Mouse (Mus musculus) megakaryocyte, embryonic 14.5 days (primary cell): ENCODE results near the gene Prkg2. TPM values are rescaled to one million over a fixed set of nuclear protein-coding genes. Genes with fewer than 3 reads are reported as not detected.

Experiments used
- H3K27me3 ChIP-seq: replicated peaks from 2 replicates; pipeline ENCODE3; 2012; ENCODE audit warnings: inconsistent platforms
- H3K36me3 ChIP-seq: replicated peaks from 2 replicates; pipeline ENCODE3; 2012; ENCODE audit warnings: low read length, inconsistent platforms, mixed read lengths
- H3K4me1 ChIP-seq: 2 replicates; pipeline ENCODE4 v1.6.1; 2012; ENCODE audit warnings: inconsistent platforms
- H3K4me3 ChIP-seq: replicated peaks from 2 replicates; pipeline ENCODE3; 2012; ENCODE audit warnings: moderate library complexity, mild to moderate bottlenecking, inconsistent platforms
- H3K9me3 ChIP-seq: 2 replicates; pipeline ENCODE4 v1.6.1; 2012; ENCODE audit warnings: inconsistent platforms
- FLI1 ChIP-seq: IDR thresholded peaks from 2 replicates; pipeline ENCODE4 v1.6.1; 2012; ENCODE audit warnings: low read length, inconsistent platforms, mixed read lengths
- GATA1 ChIP-seq: IDR thresholded peaks from 3 replicates; pipeline ENCODE4 v1.6.1; 2012; ENCODE audit warnings: mixed read lengths, low read length, inconsistent platforms, borderline replicate concordance
- polyA plus RNA-seq: library from polyadenylated mRNA; stranded (reverse); fragments of >175 nt; gene quantifications from 2 replicates; pipeline ENCODE4 v1.2.3, GENCODE M21; 2012; ENCODE audit warnings: low replicate concordance; ENCODE audit not compliant: insufficient read depth

Gene Prkg2
- polyA plus RNA-seq, 1 experiment = not detected

GRCm38 (mm10) chr5:99019709-99020108 is 17.4 kb downstream of the Prkg2 start:
- Histone ChIP-seq H3K4me1 (no peaks in the 10 kb centered on the region), H3K36me3 (no peaks in the 10 kb centered on the region), H3K4me3 (no peak overlapping the region), H3K27me3 (no peaks in the 10 kb centered on the region), H3K9me3 (peaks cover 9% of the 10 kb centered on the region; the same call in 1 of the 2 replicates)
- TF ChIP-seq GATA1 = no peak
- TF ChIP-seq FLI1 = no peak

- no peaks in the 10 kb centered on the region for H3K36me3 ChIP-seq
- no peak overlapping the region for H3K4me3 ChIP-seq
- H3K4me1 ChIP-seq = no peaks in the 10 kb centered on the region
- no peak for TF ChIP-seq FLI1
- no peak for TF ChIP-seq GATA1
- H3K9me3 ChIP-seq = no peaks in the 10 kb centered on the region
- H3K27me3 ChIP-seq = no peaks in the 10 kb centered on the region
Measured at GRCm38 (mm10) chr5:99015140-99015539, 22.0 kb downstream of the Prkg2 start.

- Histone ChIP-seq H3K4me3 (no peak overlapping the region), H3K27me3 (no peaks in the 10 kb centered on the region), H3K9me3 (no peaks in the 10 kb centered on the region), H3K36me3 (no peaks in the 10 kb centered on the region), H3K4me1 (no peaks in the 10 kb centered on the region)
- no peak for TF ChIP-seq GATA1
- TF ChIP-seq FLI1 = no peak
Measured at GRCm38 (mm10) chr5:99010448-99011151, 26.6 kb downstream of the Prkg2 start.

DNA sequence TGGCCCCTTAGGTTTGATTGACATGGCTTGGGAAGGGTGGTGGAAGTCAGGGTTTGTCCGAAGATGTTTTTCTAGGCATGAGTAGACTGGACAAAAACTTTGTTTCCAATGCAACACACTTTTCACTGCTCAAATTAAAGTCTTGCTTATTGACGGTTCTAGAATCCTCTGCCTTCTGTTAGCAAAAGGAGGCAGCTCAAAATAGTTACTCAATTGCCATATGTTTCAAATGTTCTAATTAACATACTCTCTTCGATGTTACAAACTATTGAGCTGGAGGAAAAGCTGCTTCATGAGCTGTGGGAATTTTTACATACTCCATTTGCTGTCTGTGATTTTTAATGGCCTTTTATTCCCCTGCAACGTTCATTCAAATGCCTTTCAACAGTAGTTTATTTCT is 39.0 kb downstream of the Prkg2 start:
- Histone ChIP-seq H3K4me3 (no peak overlapping the region), H3K27me3 (no peaks in the 10 kb centered on the region), H3K36me3 (no peaks in the 10 kb centered on the region), H3K9me3 (no peaks in the 10 kb centered on the region), H3K4me1 (no peaks in the 10 kb centered on the region)
- TF ChIP-seq GATA1 (no peak), FLI1 (no peak)

DNA sequence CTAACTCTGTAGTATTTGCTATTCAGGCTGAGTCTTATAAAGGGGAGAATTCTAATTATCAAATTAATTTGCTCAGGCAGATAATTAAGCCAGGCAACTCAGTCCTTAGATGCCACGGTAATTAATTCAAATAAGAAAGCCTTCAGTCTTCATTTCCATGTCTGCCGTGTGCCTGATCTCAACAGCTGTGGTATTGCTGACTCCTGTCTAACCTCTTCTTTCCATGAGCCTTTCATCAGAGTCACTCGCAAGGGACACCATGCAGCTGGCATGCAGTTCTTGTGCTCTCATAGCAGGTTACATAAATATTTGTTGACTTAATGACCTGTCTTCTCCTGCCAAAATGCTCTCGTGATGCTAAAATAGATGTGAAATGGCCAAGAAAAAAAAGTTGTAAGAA is 41.4 kb downstream of the Prkg2 start:
- no peak for TF ChIP-seq GATA1
- TF ChIP-seq FLI1 = no peak

DNA sequence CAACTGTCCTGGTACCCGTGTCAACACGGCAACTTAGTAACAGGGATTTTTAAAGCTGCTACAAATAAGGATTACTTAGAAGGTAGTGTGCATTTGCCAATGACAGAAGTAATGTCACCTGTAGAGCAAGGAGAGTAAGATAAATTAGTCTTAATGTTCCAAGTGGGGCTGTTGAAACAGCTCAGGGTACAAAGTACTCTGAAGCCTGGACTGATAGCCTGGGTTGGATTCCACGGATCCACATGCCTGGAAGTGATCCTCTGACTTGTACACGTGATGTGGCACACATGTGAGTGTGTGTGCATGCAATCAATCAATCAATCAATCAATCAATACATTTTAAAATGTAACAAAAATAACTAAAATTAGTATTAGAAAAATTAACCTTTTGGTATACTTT is 45.6 kb downstream of the Prkg2 start:
- H3K4me3 ChIP-seq = no peak overlapping the region
- H3K4me1 ChIP-seq = no peaks in the 10 kb centered on the region
- TF ChIP-seq GATA1 (no peak), FLI1 (no peak)
- no peaks in the 10 kb centered on the region for H3K27me3 ChIP-seq
- no peaks in the 10 kb centered on the region for H3K36me3 ChIP-seq
- no peaks in the 10 kb centered on the region for H3K9me3 ChIP-seq

More for the DNA sequence above, 41.4 kb downstream of the Prkg2 start:
- no peak overlapping the region for H3K4me3 ChIP-seq
- no peaks in the 10 kb centered on the region for H3K9me3 ChIP-seq
- H3K36me3 ChIP-seq = no peaks in the 10 kb centered on the region
- no peaks in the 10 kb centered on the region for H3K27me3 ChIP-seq
- H3K4me1 ChIP-seq = no peaks in the 10 kb centered on the region

DNA sequence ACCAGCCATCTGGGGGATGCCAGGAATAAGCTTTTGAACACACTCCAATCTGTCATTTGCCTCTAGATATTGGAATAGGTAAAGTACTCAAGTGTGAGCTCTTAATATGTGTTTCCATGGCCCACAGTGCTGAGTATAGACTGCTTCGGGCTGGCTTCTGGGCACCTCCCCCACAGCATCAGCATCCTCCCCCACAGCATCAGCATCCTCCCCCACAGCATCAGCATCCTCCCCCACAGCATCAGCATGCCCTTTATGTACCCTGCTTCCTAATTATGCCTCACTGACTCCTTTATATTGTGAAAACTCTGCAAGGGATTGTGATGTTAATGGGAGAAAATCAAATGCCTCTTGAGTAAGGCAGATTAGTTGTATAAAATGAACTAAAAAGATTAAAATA is 49.5 kb downstream of the Prkg2 start:
- Histone ChIP-seq H3K36me3 (no peaks in the 10 kb centered on the region), H3K9me3 (peaks cover 6% of the 10 kb centered on the region; the same call in 1 of the 2 replicates), H3K27me3 (no peaks in the 10 kb centered on the region), H3K4me1 (no peaks in the 10 kb centered on the region), H3K4me3 (no peak overlapping the region)
- TF ChIP-seq GATA1 (no peak), FLI1 (no peak)

DNA sequence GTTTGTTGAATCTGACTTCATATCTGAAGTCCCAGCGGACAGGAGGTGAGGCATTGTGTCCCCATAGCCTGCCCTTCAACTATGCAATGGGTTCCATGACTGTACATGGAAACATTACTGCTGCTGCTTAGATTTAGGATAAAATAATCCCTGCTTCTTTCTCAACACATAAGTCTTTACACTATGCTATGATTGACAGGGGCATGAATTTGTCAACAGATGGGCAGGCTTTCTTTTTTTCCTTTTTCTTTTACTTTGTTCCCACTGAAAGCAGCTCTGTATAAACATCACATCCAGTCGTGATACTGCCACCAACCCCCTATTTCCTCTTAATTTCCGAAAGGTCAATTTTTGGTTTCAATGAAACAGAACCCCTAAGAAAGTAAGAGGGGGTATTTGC is 50.0 kb downstream of the Prkg2 start:
- Histone ChIP-seq H3K4me1 (no peaks in the 10 kb centered on the region), H3K27me3 (no peaks in the 10 kb centered on the region), H3K36me3 (no peaks in the 10 kb centered on the region), H3K4me3 (no peak overlapping the region), H3K9me3 (peaks cover 6% of the 10 kb centered on the region; the same call in 1 of the 2 replicates)
- TF ChIP-seq FLI1 (no peak), GATA1 (no peak)

DNA sequence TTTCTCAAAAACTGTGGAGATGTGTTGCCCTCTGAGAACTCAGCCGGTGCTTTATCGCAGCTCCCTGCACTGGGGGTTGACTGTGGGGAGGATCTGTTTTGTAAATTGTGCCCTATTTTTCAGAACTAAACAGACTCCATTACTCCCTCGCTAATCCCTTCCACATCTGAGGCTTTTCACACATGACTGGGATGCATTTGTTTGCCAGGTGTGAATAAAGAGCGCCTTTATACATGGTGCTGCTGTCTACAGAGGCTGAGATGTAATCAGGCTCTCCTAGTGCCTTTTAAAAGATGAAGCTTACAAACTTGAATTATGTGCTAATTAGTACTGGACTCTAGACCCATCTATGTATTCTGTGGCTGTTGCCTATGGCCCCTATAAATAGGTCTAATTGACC is 50.7 kb downstream of the Prkg2 start:
- TF ChIP-seq GATA1 (no peak), FLI1 (no peak)
- no peaks in the 10 kb centered on the region for H3K4me1 ChIP-seq
- H3K36me3 ChIP-seq = no peaks in the 10 kb centered on the region
- no peaks in the 10 kb centered on the region for H3K27me3 ChIP-seq
- no peak overlapping the region for H3K4me3 ChIP-seq
- H3K9me3 ChIP-seq = peaks cover 6% of the 10 kb centered on the region; the same call in 1 of the 2 replicates

GRCm38 (mm10) chr5:98986011-98986410 is 51.1 kb downstream of the Prkg2 start:
- Histone ChIP-seq H3K36me3 (no peaks in the 10 kb centered on the region), H3K4me3 (no peak overlapping the region), H3K27me3 (no peaks in the 10 kb centered on the region), H3K9me3 (peaks cover 6% of the 10 kb centered on the region; the same call in 1 of the 2 replicates), H3K4me1 (no peaks in the 10 kb centered on the region)
- TF ChIP-seq FLI1 (no peak), GATA1 (no peak)
